Mouse (Mus musculus): Measurements from ENCODE around the gene Phox2a. TPM values are rescaled to one million over a fixed set of nuclear protein-coding genes. Genes with fewer than 3 reads are reported as not detected.
A peak's percentile ranks its signal among the peaks of the same experiment; 100 is the strongest.

The Phox2a gene
- polyA plus RNA-seq (2015; fragmentation: Nextera tagmentation; extraction: Ambion mirVana): not detected in 2 replicates

DNA sequence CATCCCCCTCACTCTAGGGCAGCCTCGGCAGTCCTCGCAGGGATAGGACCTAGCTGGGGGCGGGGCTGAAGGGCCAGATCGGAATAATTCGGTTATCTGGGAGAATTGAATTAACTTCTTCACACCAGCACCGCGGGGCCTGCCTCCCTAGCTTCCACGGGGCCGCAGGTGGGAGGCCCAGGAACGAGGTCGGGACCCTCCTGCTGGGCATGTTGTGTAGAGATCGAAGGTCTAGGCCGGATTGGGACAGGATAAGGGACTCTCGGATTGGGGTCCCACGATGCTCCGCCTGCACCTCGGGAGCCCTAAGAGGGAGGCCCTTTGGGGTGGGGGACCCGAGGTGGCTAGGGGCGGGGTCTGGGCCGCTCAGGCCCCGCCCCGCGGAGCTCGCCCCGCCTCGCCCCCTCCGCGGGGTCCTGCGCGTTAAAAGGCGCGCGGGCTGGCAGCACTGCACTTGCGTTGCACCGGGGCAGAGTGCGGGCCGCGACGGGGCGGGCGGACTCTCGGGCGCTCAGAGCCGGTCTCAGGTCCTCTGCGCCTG is at the start of gene Phox2a:
TSS of gene Phox2a (plus strand) at position 453 of the 541 bp plus-strand sequence.
- ATAC-seq (ENCODE audit: insufficient read depth): no peak

DNA sequence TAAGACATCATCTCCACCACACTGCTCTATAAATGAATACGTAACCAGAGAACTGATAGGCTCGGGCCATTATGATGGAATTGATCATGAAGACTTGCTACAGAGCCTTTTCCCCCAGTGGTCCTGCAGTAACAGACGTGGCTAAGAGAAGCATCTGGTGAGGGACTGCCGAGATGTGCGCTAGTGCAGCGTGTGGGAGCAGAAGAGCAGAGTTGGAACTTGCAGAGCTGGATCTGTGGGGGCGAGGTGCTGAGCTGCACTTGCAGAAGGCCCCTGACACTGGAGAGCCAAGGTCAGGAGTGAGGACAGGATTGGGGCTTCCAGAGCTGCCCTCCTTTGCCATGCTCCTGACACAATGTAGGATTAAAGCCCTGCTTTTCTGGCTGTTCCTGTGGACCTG is 48.1 kb upstream of the Phox2a start:
- H3K9me3 ChIP-seq (replicated peaks): no peaks in the 10 kb centered on the region
- no peaks in the 10 kb centered on the region for H3K27me3 ChIP-seq
- H3K4me1 ChIP-seq (replicated peaks): no peaks in the 10 kb centered on the region
- no peaks in the 10 kb centered on the region for H3K36me3 ChIP-seq (replicated peaks)
- WGBS (ENCODE audit: insufficient replicate concordance): 71% methylated on average over 7 of the region's 7 CpGs
- no peak overlapping the region for H3K4me2 ChIP-seq
- no peak overlapping the region for H3K27ac ChIP-seq (replicated peaks)
- H3K4me3 ChIP-seq (replicated peaks): no peak overlapping the region
- no peak for ATAC-seq (ENCODE audit: insufficient read depth)
- H3K9ac ChIP-seq: no peak overlapping the region

More for the DNA sequence above, at the start of gene Phox2a:
- Histone ChIP-seq H3K27me3 (peaks cover 71% of the 10 kb centered on the region), H3K4me1 (replicated peaks) (peaks cover 9% of the 10 kb centered on the region), H3K27ac (replicated peaks) (no peak within 1 kb of the TSS), H3K36me3 (replicated peaks) (no peaks in the 10 kb centered on the region), H3K9ac (no peak within 1 kb of the TSS), H3K4me3 (replicated peaks) (peak within 1 kb of the TSS; percentile 15; the same call in 1 of the 2 replicates), H3K9me3 (replicated peaks) (no peaks in the 10 kb centered on the region), H3K4me2 (peak within 1 kb of the TSS; percentile 40)
- 2% methylated on average over 44 of the region's 45 CpGs for WGBS (ENCODE audit: insufficient replicate concordance)

DNA sequence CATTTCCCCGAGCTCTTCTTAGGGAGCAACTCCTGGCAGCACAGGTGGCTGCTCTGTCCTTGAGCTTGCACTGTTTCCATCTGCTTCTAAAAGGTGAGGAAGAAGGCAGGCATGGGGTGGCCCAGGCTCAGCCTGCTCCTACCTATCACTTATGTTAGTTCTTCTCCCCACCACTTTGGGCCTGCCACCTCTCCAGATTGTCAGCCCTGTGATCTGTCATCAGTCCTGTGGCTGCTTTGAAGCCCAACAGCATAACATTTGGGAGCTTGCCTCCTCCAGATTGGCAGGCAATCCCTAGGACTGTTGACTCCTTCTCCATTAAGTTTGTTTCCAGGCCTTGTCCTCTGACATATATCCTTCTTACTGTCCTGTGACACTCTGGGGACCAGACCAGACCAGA is 46.5 kb upstream of the Phox2a start:
- H3K4me3 ChIP-seq (replicated peaks): no peak overlapping the region
- no peak overlapping the region for H3K27ac ChIP-seq (replicated peaks)
- no peaks in the 10 kb centered on the region for H3K4me1 ChIP-seq (replicated peaks)
- no peak for ATAC-seq (ENCODE audit: insufficient read depth)
- H3K36me3 ChIP-seq (replicated peaks): no peaks in the 10 kb centered on the region
- H3K9me3 ChIP-seq (replicated peaks): no peaks in the 10 kb centered on the region
- 52% methylated on average over 1 of the region's 1 CpGs for WGBS (ENCODE audit: insufficient replicate concordance)
- no peak overlapping the region for H3K9ac ChIP-seq
- H3K27me3 ChIP-seq: no peaks in the 10 kb centered on the region
- H3K4me2 ChIP-seq: no peak overlapping the region

DNA sequence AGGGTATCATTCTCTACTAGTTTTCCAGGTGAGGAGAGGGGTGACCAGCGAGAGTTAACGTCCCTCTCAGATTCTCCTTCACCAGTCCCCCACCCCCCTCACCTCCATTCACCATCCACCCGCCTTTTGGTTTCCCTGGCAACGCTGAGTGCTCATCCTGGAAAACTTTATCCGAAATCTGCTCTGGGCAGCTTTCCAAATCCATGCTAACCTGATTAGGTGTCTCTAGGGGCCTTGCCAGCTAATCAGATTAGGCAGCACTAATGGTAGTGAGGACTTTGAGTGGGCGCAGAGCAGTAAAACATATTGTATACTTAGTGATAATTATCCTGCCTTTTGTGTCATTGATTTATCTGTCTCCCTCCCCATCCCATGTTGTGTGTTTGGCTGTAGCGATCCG is 45.4 kb upstream of the Phox2a start:
- Histone ChIP-seq H3K27me3 (no peaks in the 10 kb centered on the region), H3K4me2 (no peak overlapping the region), H3K9me3 (replicated peaks) (no peaks in the 10 kb centered on the region), H3K4me3 (replicated peaks) (no peak overlapping the region), H3K36me3 (replicated peaks) (no peaks in the 10 kb centered on the region), H3K9ac (no peak overlapping the region), H3K4me1 (replicated peaks) (no peaks in the 10 kb centered on the region), H3K27ac (replicated peaks) (no peak overlapping the region)
- 72% methylated on average over 8 of the region's 8 CpGs for WGBS (ENCODE audit: insufficient replicate concordance)
- no peak for ATAC-seq (ENCODE audit: insufficient read depth)

DNA sequence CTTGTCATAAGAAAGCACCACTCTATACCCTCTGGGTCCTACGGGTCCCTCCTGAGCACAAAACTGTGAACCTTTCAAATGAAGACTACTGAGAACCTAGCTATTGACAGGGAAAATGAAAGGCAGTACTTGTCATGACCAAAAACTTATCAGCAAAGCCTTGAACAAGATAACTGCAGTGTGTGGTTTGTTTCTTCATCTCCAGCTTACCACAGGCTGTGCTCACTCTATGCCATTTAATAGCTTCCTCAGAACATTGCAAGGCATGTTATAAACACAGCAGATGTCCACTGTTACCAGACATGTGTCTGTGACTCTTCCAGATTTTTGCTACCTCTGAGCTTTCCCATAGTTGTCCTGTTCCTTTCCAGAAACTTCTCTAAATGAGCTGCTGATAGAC is 41.1 kb upstream of the Phox2a start:
- no peaks in the 10 kb centered on the region for H3K27me3 ChIP-seq
- no peaks in the 10 kb centered on the region for H3K4me1 ChIP-seq (replicated peaks)
- no peak overlapping the region for H3K4me3 ChIP-seq (replicated peaks)
- H3K27ac ChIP-seq (replicated peaks): no peak overlapping the region
- WGBS (ENCODE audit: insufficient replicate concordance): 55% methylated on average over 1 of the region's 1 CpGs
- no peak for ATAC-seq (ENCODE audit: insufficient read depth)
- no peak overlapping the region for H3K4me2 ChIP-seq
- H3K9ac ChIP-seq: no peak overlapping the region
- H3K9me3 ChIP-seq (replicated peaks): no peaks in the 10 kb centered on the region
- no peaks in the 10 kb centered on the region for H3K36me3 ChIP-seq (replicated peaks)

DNA sequence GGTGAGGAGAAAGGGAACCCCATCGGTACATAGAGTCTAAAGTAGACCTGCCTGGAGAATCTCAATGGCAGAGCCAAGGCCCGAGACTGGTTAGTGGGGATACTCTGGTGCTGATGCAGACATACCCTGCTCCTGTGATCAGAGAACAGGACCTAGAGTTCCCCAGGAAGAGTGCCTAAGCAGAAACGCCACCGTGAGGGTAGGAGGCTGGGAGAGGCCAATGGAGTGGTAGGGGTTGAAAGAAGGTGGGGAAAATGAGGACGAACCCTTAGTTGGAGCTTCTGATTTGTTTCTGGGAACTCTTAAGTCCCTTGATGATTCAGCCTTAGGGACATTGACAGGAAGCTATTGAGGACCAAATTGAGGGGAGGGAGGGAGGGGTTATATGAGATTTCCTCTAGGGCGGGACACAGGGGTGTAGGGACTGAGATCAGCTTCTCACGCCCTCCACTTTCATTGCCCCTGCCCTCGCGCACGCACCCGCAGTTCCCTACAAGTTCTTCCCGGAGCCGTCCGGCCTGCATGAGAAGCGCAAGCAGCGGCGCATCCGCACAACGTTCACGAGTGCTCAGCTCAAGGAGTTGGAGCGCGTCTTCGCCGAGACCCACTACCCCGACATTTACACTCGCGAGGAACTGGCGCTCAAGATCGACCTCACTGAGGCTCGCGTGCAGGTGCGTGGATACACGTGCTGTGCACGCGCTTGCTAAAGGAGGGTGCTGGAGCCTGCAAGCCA is 2.4 kb downstream of the Phox2a start:
- Histone ChIP-seq H3K36me3 (replicated peaks) (no peaks in the 10 kb centered on the region), H3K4me1 (replicated peaks) (peaks cover 9% of the 10 kb centered on the region), H3K4me2 (peak overlapping the region; percentile 23; the same call in 1 of the 2 replicates), H3K9me3 (replicated peaks) (no peaks in the 10 kb centered on the region), H3K27me3 (peaks cover 85% of the 10 kb centered on the region), H3K4me3 (replicated peaks) (no peak overlapping the region), H3K27ac (replicated peaks) (no peak overlapping the region), H3K9ac (no peak overlapping the region)
- 3% methylated on average over 35 of the region's 35 CpGs for WGBS (ENCODE audit: insufficient replicate concordance)
- no peak for ATAC-seq (ENCODE audit: insufficient read depth)

DNA sequence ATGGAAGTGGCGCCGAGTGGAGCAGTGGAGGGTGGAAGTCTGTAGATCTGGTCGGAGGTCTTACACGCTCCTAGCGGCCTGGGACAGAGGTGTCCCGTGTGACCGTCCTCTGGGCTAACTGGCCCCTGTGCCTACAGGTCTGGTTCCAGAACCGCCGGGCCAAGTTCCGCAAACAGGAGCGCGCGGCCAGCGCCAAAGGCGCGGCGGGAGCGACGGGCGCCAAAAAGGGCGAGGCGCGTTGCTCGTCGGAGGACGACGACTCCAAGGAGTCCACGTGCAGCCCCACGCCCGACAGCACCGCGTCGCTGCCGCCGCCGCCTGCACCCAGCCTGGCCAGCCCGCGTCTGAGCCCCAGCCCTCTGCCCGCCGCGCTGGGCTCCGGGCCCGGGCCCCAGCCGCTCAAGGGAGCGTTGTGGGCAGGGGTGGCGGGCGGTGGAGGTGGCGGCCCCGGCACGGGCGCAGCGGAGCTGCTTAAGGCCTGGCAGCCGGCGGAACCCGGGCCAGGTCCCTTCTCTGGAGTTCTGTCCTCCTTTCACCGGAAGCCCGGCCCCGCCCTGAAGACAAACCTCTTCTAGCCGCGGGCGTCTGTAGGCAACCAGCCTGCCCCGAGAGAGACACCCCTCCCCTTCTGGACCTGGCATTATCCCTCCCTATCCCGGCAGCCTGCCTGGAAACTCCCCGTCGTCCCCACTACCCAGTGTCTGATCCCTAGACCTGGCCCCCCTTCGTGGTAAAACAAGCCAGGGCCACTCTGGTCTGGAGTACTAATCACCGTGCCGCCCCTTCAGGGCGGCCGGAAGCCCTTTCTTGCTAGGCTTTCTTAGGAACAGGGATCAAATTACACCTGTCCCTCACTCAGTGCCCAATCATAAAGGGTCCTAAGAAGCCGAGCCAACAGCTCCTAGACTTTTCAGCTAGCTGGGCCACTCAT is 3.7 kb downstream of the Phox2a start:
- 1% methylated on average over 68 of the region's 71 CpGs for WGBS (ENCODE audit: insufficient replicate concordance)
- Histone ChIP-seq H3K4me2 (peak overlapping the region; percentile 69), H3K36me3 (replicated peaks) (no peaks in the 10 kb centered on the region), H3K27ac (replicated peaks) (no peak overlapping the region), H3K4me1 (replicated peaks) (peaks cover 9% of the 10 kb centered on the region), H3K9ac (no peak overlapping the region), H3K27me3 (peaks cover 76% of the 10 kb centered on the region), H3K4me3 (replicated peaks) (peak overlapping the region; percentile 48), H3K9me3 (replicated peaks) (no peaks in the 10 kb centered on the region)
- ATAC-seq (ENCODE audit: insufficient read depth): no peak

DNA sequence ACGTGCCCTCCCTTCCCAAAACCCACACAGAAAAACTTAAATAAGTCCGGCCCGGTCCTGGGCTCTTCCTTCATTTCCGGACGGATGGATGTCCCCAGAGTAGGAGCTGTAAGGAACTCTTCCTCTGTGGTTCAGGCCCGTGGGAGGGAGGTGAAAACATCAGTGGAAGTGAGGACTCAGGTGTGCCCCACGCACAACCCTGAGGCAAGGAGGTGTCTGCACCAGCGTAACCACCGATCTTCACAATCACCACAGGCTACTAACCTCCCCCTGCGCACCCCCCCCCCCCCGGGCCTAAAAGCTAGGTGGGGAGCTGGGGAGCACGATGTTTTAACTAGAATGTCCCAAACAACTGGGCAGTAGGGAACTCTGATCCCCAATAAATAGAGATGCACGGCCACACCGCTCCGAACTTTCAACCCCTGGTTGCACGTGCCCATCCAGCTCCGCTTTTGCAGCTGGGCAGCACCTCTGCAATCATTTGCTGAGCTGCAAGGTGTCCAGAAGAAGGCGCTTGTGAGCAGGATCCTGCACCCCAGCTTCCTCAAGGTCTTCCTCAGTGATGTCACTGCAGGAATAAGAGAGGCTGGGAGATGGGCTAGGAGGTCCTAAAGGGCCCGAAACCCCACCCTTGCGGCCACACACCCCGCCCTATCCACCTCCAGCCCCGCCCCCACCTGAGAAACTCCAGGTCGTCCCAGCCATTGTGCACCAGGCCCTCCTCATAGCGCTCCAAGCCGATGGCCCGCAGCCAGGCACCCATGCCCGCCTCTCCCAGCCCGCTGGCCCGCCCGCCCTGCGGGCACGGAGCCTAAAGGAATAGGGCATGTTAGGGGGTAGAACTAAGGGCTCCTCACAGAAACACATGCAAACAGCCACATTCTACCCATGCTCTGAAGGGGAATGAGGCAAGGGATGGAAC is 5.0 kb downstream of the Phox2a start:
- Histone ChIP-seq H3K27ac (replicated peaks) (no peak overlapping the region), H3K27me3 (peaks cover 63% of the 10 kb centered on the region), H3K4me3 (replicated peaks) (no peak overlapping the region), H3K36me3 (replicated peaks) (0 out of 2 replicates have a peak, but pooled peaks cover 3% of the 10 kb centered on the region), H3K4me2 (no peak overlapping the region), H3K9me3 (replicated peaks) (no peaks in the 10 kb centered on the region), H3K4me1 (replicated peaks) (peaks cover 9% of the 10 kb centered on the region), H3K9ac (no peak overlapping the region)
- WGBS (ENCODE audit: insufficient replicate concordance): 51% methylated on average over 32 of the region's 32 CpGs
- no peak for ATAC-seq (ENCODE audit: insufficient read depth)

DNA sequence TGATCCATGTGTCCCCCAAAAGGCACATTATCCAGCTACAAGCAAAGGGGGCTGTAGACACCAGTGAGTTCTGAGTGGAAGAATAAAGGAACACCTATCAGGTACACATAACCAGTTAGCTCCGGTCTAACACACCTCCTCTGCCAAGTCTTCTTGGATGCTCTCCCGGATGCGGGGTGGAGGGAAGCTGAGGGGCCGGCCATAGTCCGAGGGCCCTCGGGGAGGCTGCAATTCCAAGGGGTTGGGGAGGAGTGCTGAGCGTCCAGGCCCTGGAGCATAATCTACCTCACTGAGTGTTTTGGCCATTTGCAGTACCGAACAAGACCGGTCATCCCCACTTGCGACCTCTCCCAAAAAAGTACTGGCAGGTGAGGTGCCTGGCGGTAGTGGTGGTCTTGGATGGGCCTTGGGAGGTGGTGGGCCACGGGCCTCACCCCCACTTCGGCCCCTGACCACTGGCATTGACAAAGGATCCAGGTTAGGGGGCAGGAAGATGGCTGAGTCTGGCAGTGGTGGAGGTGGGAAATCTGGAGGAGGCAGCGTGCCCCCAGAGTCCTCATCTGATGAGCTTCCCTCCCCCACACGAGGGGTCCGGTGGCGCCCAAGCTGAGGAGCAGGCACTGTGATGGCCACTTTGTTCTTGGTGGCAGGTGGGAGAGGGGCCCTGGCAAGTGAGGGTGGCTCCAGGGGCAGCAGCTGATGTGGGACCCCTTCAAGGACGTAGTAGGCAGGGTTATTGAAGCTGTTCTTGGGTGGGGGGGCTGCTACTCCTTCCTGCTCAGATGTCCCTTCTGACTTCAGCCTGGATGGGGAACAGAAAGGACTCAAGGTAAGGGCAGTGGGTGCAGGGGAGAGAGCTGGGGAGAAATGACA is 5.9 kb downstream of the Phox2a start:
- 71% methylated on average over 18 of the region's 18 CpGs for WGBS (ENCODE audit: insufficient replicate concordance)
- Histone ChIP-seq H3K4me2 (no peak overlapping the region), H3K9ac (no peak overlapping the region), H3K27me3 (peaks cover 54% of the 10 kb centered on the region), H3K4me1 (replicated peaks) (peaks cover 9% of the 10 kb centered on the region), H3K36me3 (replicated peaks) (0 out of 2 replicates have a peak, but pooled peaks cover 4% of the 10 kb centered on the region), H3K9me3 (replicated peaks) (no peaks in the 10 kb centered on the region), H3K27ac (replicated peaks) (no peak overlapping the region), H3K4me3 (replicated peaks) (no peak overlapping the region)
- ATAC-seq (ENCODE audit: insufficient read depth): no peak

DNA sequence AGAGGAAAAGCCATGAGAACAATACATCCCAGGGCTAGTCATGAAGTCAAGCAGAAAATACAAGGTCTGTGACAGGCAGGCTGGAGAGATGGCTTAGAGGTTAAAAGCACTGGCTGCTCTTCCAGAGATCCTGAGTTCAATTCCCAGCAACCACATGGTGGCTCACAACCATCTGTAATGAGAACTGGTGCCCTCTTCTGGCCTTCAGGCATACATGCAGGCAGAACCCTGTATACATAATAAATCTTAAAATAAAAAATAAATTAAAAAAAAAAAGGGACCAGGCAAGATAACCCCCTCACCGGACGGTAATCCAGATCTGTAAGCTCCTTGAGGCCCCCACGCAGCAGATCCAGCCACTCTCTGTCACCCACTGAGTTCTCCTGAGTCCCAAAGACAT is 12.3 kb downstream of the Phox2a start:
- whole genome bisulfite sequencing (ENCODE audit: insufficient replicate concordance): 68% methylated on average over 3 of the region's 3 CpGs

More for the DNA sequence above, 12.3 kb downstream of the Phox2a start:
- ATAC-seq (ENCODE audit: insufficient read depth): no peak
- Histone ChIP-seq H3K36me3 (replicated peaks) (peaks cover 28% of the 10 kb centered on the region), H3K4me2 (no peak overlapping the region), H3K4me3 (replicated peaks) (no peak overlapping the region), H3K27ac (replicated peaks) (no peak overlapping the region), H3K27me3 (peaks cover 7% of the 10 kb centered on the region), H3K9me3 (replicated peaks) (no peaks in the 10 kb centered on the region), H3K4me1 (replicated peaks) (no peaks in the 10 kb centered on the region), H3K9ac (no peak overlapping the region)

Data from liver, embryonic 15.5 days (tissue).